Mouse (Mus musculus): Measurements from ENCODE around the gene Wbp1l. TPM values are rescaled to one million over a fixed set of nuclear protein-coding genes. Genes with fewer than 3 reads are reported as not detected.
A peak's percentile ranks its signal among the peaks of the same experiment; 100 is the strongest.

The Wbp1l gene
- polyA plus RNA-seq, 1 experiment from 2014 or later = 34.5 TPM

DNA sequence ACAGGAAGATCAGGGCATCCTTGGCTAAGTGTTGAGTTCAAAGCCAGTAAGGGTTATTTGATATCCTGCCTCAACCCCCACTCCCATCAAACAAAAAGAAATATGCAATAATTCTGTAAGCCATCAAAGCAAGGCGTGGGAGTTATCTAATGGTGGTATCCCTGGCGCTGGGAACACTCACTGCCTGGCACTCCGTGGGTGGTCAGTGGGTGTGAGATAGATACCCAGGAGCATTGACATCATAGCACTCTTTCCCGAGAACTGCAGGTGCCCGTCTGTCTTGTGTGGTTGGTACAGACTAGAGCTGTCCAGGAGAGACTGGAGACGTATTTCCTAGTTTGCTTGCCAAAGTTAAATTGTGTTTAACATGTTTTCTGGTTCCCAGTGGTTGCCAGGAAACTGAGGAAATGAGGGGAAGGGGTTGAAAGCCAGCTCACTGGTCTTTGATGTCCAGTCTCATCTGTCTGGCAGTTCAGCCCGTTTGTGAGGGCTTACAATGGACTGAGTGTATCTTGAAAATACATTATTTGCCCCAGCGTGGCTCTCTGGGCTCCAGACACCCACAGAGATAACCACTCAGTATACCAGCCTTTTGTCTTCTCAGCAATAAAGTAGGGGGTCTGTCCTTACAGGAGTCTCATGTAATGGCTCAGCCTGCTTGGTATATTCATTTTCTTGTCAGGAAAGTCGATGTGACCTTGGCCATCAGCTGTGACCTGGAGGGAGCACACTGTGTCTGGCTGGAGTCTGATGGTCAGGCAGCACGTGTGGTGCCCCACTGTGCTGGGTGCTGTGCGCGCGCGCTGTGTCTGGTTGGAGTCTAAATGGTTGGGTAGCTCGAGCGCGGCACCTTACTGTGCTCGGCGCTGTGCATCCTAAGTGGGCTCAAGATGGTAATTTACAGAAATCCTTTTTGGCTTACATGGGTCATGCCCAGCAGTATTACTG lies 22.6 kb downstream of the Wbp1l start:
- no peak for ATAC-seq (ENCODE audit: low FRiP score)
- H3K27me3 ChIP-seq (replicated peaks) = no peaks in the 10 kb centered on the region
- no peaks in the 10 kb centered on the region for H3K9me3 ChIP-seq (replicated peaks)
- H3K4me3 ChIP-seq (replicated peaks) = no peak overlapping the region
- H3K36me3 ChIP-seq = 0 out of 2 replicates have a peak, but pooled peaks cover 6% of the 10 kb centered on the region
- H3K27ac ChIP-seq (replicated peaks) = peak overlapping the region; percentile 65
- H3K4me2 ChIP-seq = no peak overlapping the region
- H3K9ac ChIP-seq (replicated peaks) = no peak overlapping the region
- 34% methylated on average over 19 of the region's 19 CpGs for WGBS
- peaks cover 70% of the 10 kb centered on the region for H3K4me1 ChIP-seq

GRCm38 (mm10) chr19:46622659-46623193 lies 23.8 kb downstream of the Wbp1l start:
- H3K4me2 ChIP-seq = peak overlapping the region; percentile 48
- H3K27me3 ChIP-seq (replicated peaks) = no peaks in the 10 kb centered on the region
- WGBS = 40% methylated on average over 12 of the region's 12 CpGs
- no peak overlapping the region for H3K4me3 ChIP-seq (replicated peaks)
- H3K27ac ChIP-seq (replicated peaks) = peak overlapping the region; percentile 54; the same call in 1 of the 2 replicates
- 0 out of 2 replicates have a peak overlapping the region, but pooled peaks have one; percentile 20 for H3K9ac ChIP-seq (replicated peaks)
- no peaks in the 10 kb centered on the region for H3K9me3 ChIP-seq (replicated peaks)
- 0 out of 2 replicates have a peak, but pooled peaks have one; percentile 9 for ATAC-seq (ENCODE audit: low FRiP score)
- H3K36me3 ChIP-seq = 0 out of 2 replicates have a peak, but pooled peaks cover 6% of the 10 kb centered on the region
- H3K4me1 ChIP-seq = peaks cover 70% of the 10 kb centered on the region

DNA sequence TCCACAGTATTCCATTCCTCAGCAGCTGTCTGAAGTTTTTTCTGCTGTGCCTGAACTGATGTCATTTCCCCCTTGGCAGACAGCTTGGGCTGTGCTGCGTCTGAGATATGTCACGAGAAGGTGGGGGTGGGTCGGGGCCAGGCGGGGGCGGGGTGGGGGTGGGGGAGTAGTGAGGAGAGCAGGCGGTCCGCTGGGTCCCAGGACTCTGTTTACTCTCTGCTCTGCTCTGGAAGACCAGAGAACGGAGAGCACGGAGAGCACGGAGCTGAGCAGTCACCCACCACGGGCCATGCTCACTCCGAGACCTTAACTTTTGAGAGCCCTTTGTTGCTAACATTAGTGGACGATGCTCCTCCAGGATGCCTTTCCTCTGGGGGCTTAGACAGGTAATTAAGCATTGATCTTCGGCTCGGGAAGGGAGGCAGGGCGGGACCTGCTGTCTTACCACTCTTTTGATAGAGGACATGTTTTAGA lies 24.3 kb downstream of the Wbp1l start:
- Histone ChIP-seq H3K4me1 (peaks cover 66% of the 10 kb centered on the region), H3K27ac (replicated peaks) (peak overlapping the region; percentile 64), H3K27me3 (replicated peaks) (no peaks in the 10 kb centered on the region), H3K9me3 (replicated peaks) (no peaks in the 10 kb centered on the region), H3K36me3 (0 out of 2 replicates have a peak, but pooled peaks cover 6% of the 10 kb centered on the region), H3K9ac (replicated peaks) (peak overlapping the region; percentile 23), H3K4me2 (peak overlapping the region; percentile 48), H3K4me3 (replicated peaks) (peak overlapping the region; percentile 20)
- 7% methylated on average over 16 of the region's 16 CpGs for WGBS
- ATAC-seq (ENCODE audit: low FRiP score) = 0 out of 2 replicates have a peak, but pooled peaks have one; percentile 29

GRCm38 (mm10) chr19:46623790-46624772 lies 25.2 kb downstream of the Wbp1l start:
- Histone ChIP-seq H3K4me2 (peak overlapping the region; percentile 48), H3K9ac (replicated peaks) (peak overlapping the region; percentile 23), H3K36me3 (0 out of 2 replicates have a peak, but pooled peaks cover 6% of the 10 kb centered on the region), H3K27me3 (replicated peaks) (no peaks in the 10 kb centered on the region), H3K4me3 (replicated peaks) (peak overlapping the region; percentile 20), H3K9me3 (replicated peaks) (no peaks in the 10 kb centered on the region), H3K4me1 (peaks cover 58% of the 10 kb centered on the region), H3K27ac (replicated peaks) (peak overlapping the region; percentile 64; the same call in 1 of the 2 replicates)
- peak; percentile 18; the same call in 1 of the 2 replicates for ATAC-seq (ENCODE audit: low FRiP score)
- 23% methylated on average over 19 of the region's 19 CpGs for WGBS

DNA sequence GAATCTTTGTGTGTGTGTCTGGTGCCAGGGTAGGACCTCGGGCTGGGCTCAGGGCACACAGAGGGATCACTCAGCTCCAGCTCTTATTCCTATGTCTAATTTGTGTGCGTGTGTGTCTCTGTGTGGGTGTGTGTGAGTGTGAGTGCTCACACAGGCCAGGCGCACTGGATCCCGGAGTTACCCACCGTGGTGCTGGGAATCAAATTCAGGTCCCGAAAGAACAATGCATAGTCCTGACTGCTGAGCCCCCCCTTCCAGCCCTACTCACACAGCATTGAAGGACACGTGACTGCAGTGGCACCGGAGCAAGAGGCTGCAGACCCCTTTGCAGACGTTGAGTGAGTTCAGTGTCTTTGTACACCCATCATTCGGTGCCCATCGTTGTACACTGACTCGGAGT lies 26.1 kb downstream of the Wbp1l start:
- H3K27me3 ChIP-seq (replicated peaks) = no peaks in the 10 kb centered on the region
- H3K4me1 ChIP-seq = peaks cover 49% of the 10 kb centered on the region
- H3K9me3 ChIP-seq (replicated peaks) = no peaks in the 10 kb centered on the region
- no peak overlapping the region for H3K27ac ChIP-seq (replicated peaks)
- H3K9ac ChIP-seq (replicated peaks) = no peak overlapping the region
- 0 out of 2 replicates have a peak, but pooled peaks cover 6% of the 10 kb centered on the region for H3K36me3 ChIP-seq
- 96% methylated on average over 12 of the region's 12 CpGs for WGBS
- H3K4me2 ChIP-seq = no peak overlapping the region
- H3K4me3 ChIP-seq (replicated peaks) = no peak overlapping the region
- ATAC-seq (ENCODE audit: low FRiP score) = no peak

GRCm38 (mm10) chr19:46625519-46625918 lies 26.6 kb downstream of the Wbp1l start:
- Histone ChIP-seq H3K27me3 (replicated peaks) (no peaks in the 10 kb centered on the region), H3K4me3 (replicated peaks) (no peak overlapping the region), H3K9me3 (replicated peaks) (no peaks in the 10 kb centered on the region), H3K36me3 (0 out of 2 replicates have a peak, but pooled peaks cover 6% of the 10 kb centered on the region), H3K4me2 (no peak overlapping the region), H3K27ac (replicated peaks) (no peak overlapping the region), H3K9ac (replicated peaks) (no peak overlapping the region), H3K4me1 (peaks cover 43% of the 10 kb centered on the region)
- ATAC-seq (ENCODE audit: low FRiP score) = no peak
- 74% methylated on average over 10 of the region's 10 CpGs for WGBS

DNA sequence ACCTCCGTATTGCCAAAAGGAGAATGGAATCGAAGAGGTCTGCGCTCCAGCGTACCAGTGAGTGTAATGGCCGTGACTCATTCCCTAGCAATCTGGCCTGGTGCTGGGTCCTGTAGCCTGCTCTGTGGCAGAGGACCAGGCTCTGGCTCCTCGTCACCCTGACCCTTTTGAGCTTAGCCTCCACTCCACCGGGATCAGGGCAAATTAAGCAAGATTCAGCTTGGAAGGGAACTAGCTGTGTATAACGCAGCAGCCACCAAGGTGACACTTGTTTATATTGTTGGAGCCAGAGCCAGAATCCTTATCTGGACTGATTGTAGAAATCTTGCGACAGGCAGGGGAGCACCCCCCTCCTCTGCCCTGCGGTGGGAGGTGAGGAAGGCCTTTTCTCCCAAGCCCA lies 29.5 kb downstream of the Wbp1l start:
- no peak overlapping the region for H3K4me3 ChIP-seq (replicated peaks)
- no peak overlapping the region for H3K9ac ChIP-seq (replicated peaks)
- peaks cover 15% of the 10 kb centered on the region for H3K4me1 ChIP-seq
- 0 out of 2 replicates have a peak, but pooled peaks cover 6% of the 10 kb centered on the region for H3K36me3 ChIP-seq
- H3K27ac ChIP-seq (replicated peaks) = no peak overlapping the region
- 91% methylated on average over 10 of the region's 10 CpGs for WGBS
- no peak overlapping the region for H3K4me2 ChIP-seq
- H3K9me3 ChIP-seq (replicated peaks) = no peaks in the 10 kb centered on the region
- H3K27me3 ChIP-seq (replicated peaks) = no peaks in the 10 kb centered on the region
- ATAC-seq (ENCODE audit: low FRiP score) = no peak

DNA sequence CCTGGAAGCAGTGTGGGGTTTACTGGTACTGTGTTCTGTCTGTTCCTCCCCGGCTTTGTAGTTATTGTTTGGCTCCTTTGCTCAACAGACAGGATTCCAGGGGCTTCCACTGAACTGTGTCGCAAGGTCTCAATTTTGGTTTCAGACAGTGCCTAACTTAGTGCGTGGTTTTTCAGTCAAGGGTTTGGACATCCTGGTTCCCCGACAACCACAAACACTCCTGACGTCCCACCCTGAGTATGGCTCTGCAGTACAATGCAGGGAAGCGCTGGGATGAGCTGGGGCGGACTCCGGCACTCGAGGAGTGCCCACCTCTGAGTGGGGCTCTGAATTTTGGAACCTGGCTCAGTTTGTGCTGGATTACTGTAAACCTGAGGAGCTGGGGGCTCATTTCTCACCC lies 30.9 kb downstream of the Wbp1l start:
- H3K4me3 ChIP-seq (replicated peaks) = no peak overlapping the region
- H3K9ac ChIP-seq (replicated peaks) = no peak overlapping the region
- H3K36me3 ChIP-seq = 0 out of 2 replicates have a peak, but pooled peaks cover 6% of the 10 kb centered on the region
- no peaks in the 10 kb centered on the region for H3K27me3 ChIP-seq (replicated peaks)
- no peaks in the 10 kb centered on the region for H3K9me3 ChIP-seq (replicated peaks)
- WGBS = 82% methylated on average over 9 of the region's 9 CpGs
- H3K27ac ChIP-seq (replicated peaks) = no peak overlapping the region
- ATAC-seq (ENCODE audit: low FRiP score) = no peak
- peaks cover under 1% of the 10 kb centered on the region; the same call in 1 of the 2 replicates for H3K4me1 ChIP-seq
- H3K4me2 ChIP-seq = no peak overlapping the region

- Histone ChIP-seq H3K27ac (replicated peaks) (no peak overlapping the region), H3K36me3 (no peaks in the 10 kb centered on the region), H3K4me1 (peaks cover 10% of the 10 kb centered on the region), H3K4me3 (replicated peaks) (no peak overlapping the region), H3K9me3 (replicated peaks) (no peaks in the 10 kb centered on the region), H3K4me2 (no peak overlapping the region), H3K9ac (replicated peaks) (no peak overlapping the region), H3K27me3 (replicated peaks) (no peaks in the 10 kb centered on the region)
- WGBS = 89% methylated on average over 9 of the region's 9 CpGs
- ATAC-seq (ENCODE audit: low FRiP score) = no peak
These were observed 32.8 kb downstream of the Wbp1l start for GRCm38 (mm10) chr19:46631637-46632036.

DNA sequence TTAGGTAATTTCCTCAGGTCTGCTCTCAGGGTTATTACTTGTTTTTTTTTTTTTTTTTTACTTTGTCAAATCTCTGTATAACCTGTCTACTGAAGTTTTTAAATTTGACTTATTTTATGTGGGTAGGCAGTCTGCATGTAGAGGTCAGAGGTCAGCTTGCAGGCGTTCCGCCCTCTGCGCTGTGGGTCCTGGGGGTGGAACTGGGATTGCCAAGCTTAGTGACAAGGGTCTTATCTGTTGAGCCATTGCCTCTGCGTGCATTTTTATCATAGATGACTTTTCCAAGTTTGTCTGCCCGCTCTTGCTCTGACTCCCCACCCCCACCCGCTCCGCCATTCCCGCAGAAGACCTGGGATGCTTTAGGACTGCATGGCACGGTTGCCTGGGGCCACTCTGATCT lies 36.9 kb downstream of the Wbp1l start:
- Histone ChIP-seq H3K4me1 (peaks cover 19% of the 10 kb centered on the region), H3K27me3 (replicated peaks) (no peaks in the 10 kb centered on the region), H3K4me2 (no peak overlapping the region), H3K9me3 (replicated peaks) (no peaks in the 10 kb centered on the region), H3K27ac (replicated peaks) (no peak overlapping the region), H3K4me3 (replicated peaks) (no peak overlapping the region), H3K9ac (replicated peaks) (no peak overlapping the region), H3K36me3 (peaks cover 6% of the 10 kb centered on the region; the same call in 1 of the 2 replicates)
- no peak for ATAC-seq (ENCODE audit: low FRiP score)
- 76% methylated on average over 9 of the region's 9 CpGs for WGBS
